Mouse (Mus musculus) MN1 (cell line): ENCODE data around the gene Rbks.
"Not testable (repeated sequence)": the region's sequence is repeated elsewhere in the genome, so short reads cannot be mapped to it uniquely, and the experiment has no call there.

Experiments
- DNase-seq: peaks from one replicate; pipeline ENCODE4 v3.0.0-alpha.2; 2016; ENCODE audit warnings: low spot score

Rbks gene

GRCm38 (mm10) chr5:31627117-31627516 lies 70.3 kb downstream of the Rbks start:
- no peak for DNase-seq

- DNase-seq = no peak
These were observed 77.1 kb downstream of the Rbks start for GRCm38 (mm10) chr5:31620326-31620725.

- DNase-seq = no peak
These were observed 82.9 kb downstream of the Rbks start for GRCm38 (mm10) chr5:31614339-31615025.

- peak; percentile 77 for DNase-seq
These were observed 83.6 kb downstream of the Rbks start for GRCm38 (mm10) chr5:31613852-31614286.

GRCm38 (mm10) chr5:31611186-31611585 lies 86.2 kb downstream of the Rbks start:
- no peak for DNase-seq

- DNase-seq = no peak
These were observed 86.9 kb downstream of the Rbks start for GRCm38 (mm10) chr5:31610376-31611086.

- DNase-seq = peak; percentile 46
These were observed 91.3 kb downstream of the Rbks start for GRCm38 (mm10) chr5:31606151-31606550.

- no peak for DNase-seq
These were observed 93.7 kb downstream of the Rbks start for GRCm38 (mm10) chr5:31603766-31604165.

GRCm38 (mm10) chr5:31602377-31602776 lies 95.0 kb downstream of the Rbks start:
- DNase-seq = peak; percentile 74

- DNase-seq = no peak
These were observed 96.2 kb downstream of the Rbks start for GRCm38 (mm10) chr5:31601162-31601722.

GRCm38 (mm10) chr5:31599161-31599560 lies 98.3 kb downstream of the Rbks start:
- no peak for DNase-seq

GRCm38 (mm10) chr5:31598579-31598978 lies 98.8 kb downstream of the Rbks start:
- peak; percentile 78 for DNase-seq

GRCm38 (mm10) chr5:31598121-31598520 lies 99.3 kb downstream of the Rbks start:
- DNase-seq = no peak

- no peak for DNase-seq
These were observed 99.9 kb downstream of the Rbks start for GRCm38 (mm10) chr5:31597430-31597944.

GRCm38 (mm10) chr5:31596481-31597429 lies 100.7 kb downstream of the Rbks start, which contains the start of gene Mrpl33:
Mrpl33 (plus strand) TSS chr5:31596935.
- peak; percentile 76 for DNase-seq

GRCm38 (mm10) chr5:31595868-31596267 lies 101.6 kb downstream of the Rbks start:
- no peak for DNase-seq

GRCm38 (mm10) chr5:31591122-31591521 lies 106.3 kb downstream of the Rbks start:
- DNase-seq = no peak

GRCm38 (mm10) chr5:31589711-31590319 lies 107.6 kb downstream of the Rbks start:
- peak; percentile 85 for DNase-seq

- not testable (repeated sequence) for DNase-seq
These were observed 108.8 kb downstream of the Rbks start for GRCm38 (mm10) chr5:31588672-31589071.

GRCm38 (mm10) chr5:31588016-31588415 lies 109.4 kb downstream of the Rbks start:
- DNase-seq = no peak

GRCm38 (mm10) chr5:31585526-31585925 lies 111.9 kb downstream of the Rbks start:
- no peak for DNase-seq
